Mouse (Mus musculus) lung, embryonic 14.5 days (tissue): ENCODE measurements around the gene Myl6. TPM values are rescaled to one million over a fixed set of nuclear protein-coding genes. Genes with fewer than 3 reads are reported as not detected.
"Not testable (repeated sequence)": the region's sequence is repeated elsewhere in the genome, so short reads cannot be mapped to it uniquely, and the experiment has no call there.

ENCODE experiments used
- ATAC-seq: fragments of 200-750 bp; cut with Nextera tagmentation; 2 replicates; pipeline ENCODE4 v1.8.0; 2017; ENCODE audit warnings: mild to moderate bottlenecking, moderate TSS enrichment, moderate library complexity; ENCODE audit not compliant: insufficient read depth
- DNase-seq: peaks from one replicate; pipeline ENCODE4 v3.0.0-alpha.2; 2015
- H3K27ac ChIP-seq: fragments of 300-500 bp; sonication (generic); 2 replicates; pipeline ENCODE4 v1.5.1; 2014; ENCODE audit warnings: low read depth, mild to moderate bottlenecking, moderate library complexity
- H3K27me3 ChIP-seq: fragments of 300-500 bp; sonication (generic); 2 replicates; pipeline ENCODE4 v1.6.1; 2014; ENCODE audit warnings: low read length, control low read depth; ENCODE audit not compliant: insufficient read depth
- H3K36me3 ChIP-seq: fragments of 300-500 bp; sonication (generic); 2 replicates; pipeline ENCODE4 v1.6.1; 2014; ENCODE audit warnings: control low read depth; ENCODE audit not compliant: insufficient read depth
- H3K4me1 ChIP-seq: fragments of 300-500 bp; sonication (generic); 2 replicates; pipeline ENCODE4 v1.6.1; 2014; ENCODE audit warnings: antibody characterized with exemption, control low read depth; ENCODE audit not compliant: insufficient read depth
- H3K4me2 ChIP-seq: fragments of 300-500 bp; sonication (generic); 2 replicates; pipeline ENCODE4 v1.6.1; 2014; ENCODE audit warnings: mild to moderate bottlenecking
- H3K4me3 ChIP-seq: fragments of 300-500 bp; sonication (generic); 2 replicates; pipeline ENCODE4 v1.5.1; 2014; ENCODE audit warnings: low read depth, low read length
- H3K9ac ChIP-seq: fragments of 300-500 bp; sonication (generic); 2 replicates; pipeline ENCODE4 v1.6.1; 2014
- H3K9me3 ChIP-seq: fragments of 300-500 bp; sonication (generic); 2 replicates; pipeline ENCODE4 v1.6.1; 2016; ENCODE audit warnings: low read depth, low read length, control low read depth
- CTCF ChIP-seq: IDR thresholded peaks from 2 replicates; pipeline ENCODE4 v1.5.1; 2016; ENCODE audit warnings: antibody characterized with exemption, low read depth
- WGBS: fragments of 180-500 bp; shearing (Covaris S2); extraction: QIAGEN DNeasy Blood & Tissue Kit; methylation state at CpG from one replicate; pipeline ENCODE4 v1.1.7; 2014; 5-methylcytosine and 5-hydroxymethylcytosine counted together
- polyA plus RNA-seq: library from polyadenylated mRNA; unstranded; fragments of >200 nt; fragmentation: Nextera tagmentation; extraction: Ambion mirVana; gene quantifications from 2 replicates; pipeline ENCODE4 v1.2.1, GENCODE M21; 2014

Gene Myl6
- polyA plus RNA-seq, 1 experiment from 2014 or later, result 1,238 TPM

- H3K9me3 ChIP-seq, result no peaks in the 10 kb centered on the region
- H3K27ac ChIP-seq, result no peak overlapping the region
- H3K4me2 ChIP-seq, result no peak overlapping the region
- H3K36me3 ChIP-seq, result peaks cover 22% of the 10 kb centered on the region
- TF ChIP-seq CTCF, result no peak
- DNase-seq (no peak), ATAC-seq (no peak)
- no peak overlapping the region for H3K4me3 ChIP-seq
- no peaks in the 10 kb centered on the region for H3K4me1 ChIP-seq
- H3K27me3 ChIP-seq, result no peaks in the 10 kb centered on the region
- 79% methylated on average over 9 of the region's 9 CpGs for WGBS
- no peak overlapping the region for H3K9ac ChIP-seq
Measured at GRCm38 (mm10) chr10:128509203-128509602, 15.3 kb upstream of the Myl6 start.

- Histone ChIP-seq H3K36me3 (peaks cover 22% of the 10 kb centered on the region), H3K9me3 (no peaks in the 10 kb centered on the region), H3K27ac (no peak overlapping the region), H3K4me2 (no peak overlapping the region), H3K4me1 (no peaks in the 10 kb centered on the region), H3K4me3 (no peak overlapping the region), H3K9ac (no peak overlapping the region), H3K27me3 (no peaks in the 10 kb centered on the region)
- no peak for TF ChIP-seq CTCF
- DNase-seq, result peak; percentile 31
- ATAC-seq, result no peak
- WGBS, result 68% methylated on average over 9 of the region's 9 CpGs
Measured at GRCm38 (mm10) chr10:128508260-128508659, 14.3 kb upstream of the Myl6 start.

GRCm38 (mm10) chr10:128505974-128506373 is 12.0 kb upstream of the Myl6 start:
- ATAC-seq (no peak), DNase-seq (no peak)
- Histone ChIP-seq H3K4me2 (no peak overlapping the region), H3K9ac (no peak overlapping the region), H3K27me3 (no peaks in the 10 kb centered on the region), H3K9me3 (no peaks in the 10 kb centered on the region), H3K4me1 (no peaks in the 10 kb centered on the region), H3K4me3 (no peak overlapping the region), H3K36me3 (peaks cover 12% of the 10 kb centered on the region; the same call in 1 of the 2 replicates), H3K27ac (no peak overlapping the region)
- TF ChIP-seq CTCF, result no peak
- WGBS, result 93% methylated on average over 14 of the region's 14 CpGs

GRCm38 (mm10) chr10:128505371-128505667 is 11.4 kb upstream of the Myl6 start:
- ATAC-seq, H3K4me3 ChIP-seq, H3K36me3 ChIP-seq, H3K27me3 ChIP-seq, H3K9me3 ChIP-seq, H3K4me1 ChIP-seq, H3K9ac ChIP-seq, H3K4me2 ChIP-seq, H3K27ac ChIP-seq, DNase-seq: not testable (repeated sequence)
- 78% methylated on average over 5 of the region's 5 CpGs for WGBS

GRCm38 (mm10) chr10:128504641-128505370 is 10.9 kb upstream of the Myl6 start:
- Histone ChIP-seq H3K4me1 (no peaks in the 10 kb centered on the region), H3K27me3 (no peaks in the 10 kb centered on the region), H3K4me2 (no peak overlapping the region), H3K9ac (no peak overlapping the region), H3K36me3 (0 out of 2 replicates have a peak, but pooled peaks cover 2% of the 10 kb centered on the region), H3K9me3 (no peaks in the 10 kb centered on the region), H3K4me3 (no peak overlapping the region), H3K27ac (no peak overlapping the region)
- TF ChIP-seq CTCF, result no peak
- 63% methylated on average over 9 of the region's 9 CpGs for WGBS
- peak; percentile 18 for DNase-seq
- ATAC-seq, result no peak

GRCm38 (mm10) chr10:128504012-128504411 is 10.1 kb upstream of the Myl6 start:
- H3K4me1 ChIP-seq, result no peaks in the 10 kb centered on the region
- H3K36me3 ChIP-seq, result no peaks in the 10 kb centered on the region
- no peak overlapping the region for H3K4me3 ChIP-seq
- H3K9ac ChIP-seq, result no peak overlapping the region
- DNase-seq (no peak), ATAC-seq (no peak)
- H3K27ac ChIP-seq, result no peak overlapping the region
- 78% methylated on average over 3 of the region's 3 CpGs for WGBS
- H3K27me3 ChIP-seq, result no peaks in the 10 kb centered on the region
- H3K9me3 ChIP-seq, result no peaks in the 10 kb centered on the region
- TF ChIP-seq CTCF, result no peak
- H3K4me2 ChIP-seq, result no peak overlapping the region

GRCm38 (mm10) chr10:128503532-128503931 is 9.6 kb upstream of the Myl6 start:
- Histone ChIP-seq H3K4me1 (no peaks in the 10 kb centered on the region), H3K4me3 (no peak overlapping the region), H3K27ac (no peak overlapping the region), H3K27me3 (no peaks in the 10 kb centered on the region), H3K9ac (no peak overlapping the region), H3K9me3 (no peaks in the 10 kb centered on the region), H3K4me2 (no peak overlapping the region), H3K36me3 (no peaks in the 10 kb centered on the region)
- DNase-seq, result no peak
- ATAC-seq, result no peak
- 78% methylated on average over 8 of the region's 8 CpGs for WGBS
- TF ChIP-seq CTCF, result no peak
